Mouse (Mus musculus): ENCODE data around the gene Tada1. TPM values are rescaled to one million over a fixed set of nuclear protein-coding genes. Genes with fewer than 3 reads are reported as not detected.

The Tada1 gene
- polyA plus RNA-seq, 1 experiment from 2014 or later = 69.4 TPM

- Histone ChIP-seq H3K27me3 (ENCODE audit: poor library complexity, severe bottlenecking) (no peaks in the 10 kb centered on the region), H3K4me3 (no peak overlapping the region), H3K4me1 (no peaks in the 10 kb centered on the region), H3K27ac (no peak overlapping the region), H3K9me3 (no peaks in the 10 kb centered on the region), H3K36me3 (replicated peaks) (peaks cover 100% of the 10 kb centered on the region)
- no peak for DNase-seq (ENCODE audit: extremely low spot score, low spot score)
- WGBS = 96% methylated on average over 6 of the region's 6 CpGs
These were observed 12.8 kb downstream of the Tada1 start for GRCm38 (mm10) chr1:166391671-166392070.

GRCm38 (mm10) chr1:166394770-166395169 is 15.9 kb downstream of the Tada1 start:
- WGBS = 89% methylated on average over 4 of the region's 4 CpGs
- H3K9me3 ChIP-seq = no peaks in the 10 kb centered on the region
- H3K27ac ChIP-seq = no peak overlapping the region
- H3K36me3 ChIP-seq (replicated peaks) = peaks cover 100% of the 10 kb centered on the region
- no peaks in the 10 kb centered on the region for H3K27me3 ChIP-seq (ENCODE audit: poor library complexity, severe bottlenecking)
- no peak for DNase-seq (ENCODE audit: extremely low spot score, low spot score)
- H3K4me1 ChIP-seq = no peaks in the 10 kb centered on the region
- no peak overlapping the region for H3K4me3 ChIP-seq

- 91% methylated on average over 5 of the region's 5 CpGs for WGBS
- Histone ChIP-seq H3K4me3 (no peak overlapping the region), H3K27me3 (ENCODE audit: poor library complexity, severe bottlenecking) (no peaks in the 10 kb centered on the region), H3K4me1 (no peaks in the 10 kb centered on the region), H3K27ac (no peak overlapping the region), H3K9me3 (no peaks in the 10 kb centered on the region), H3K36me3 (replicated peaks) (peaks cover 100% of the 10 kb centered on the region)
- no peak for DNase-seq (ENCODE audit: extremely low spot score, low spot score)
These were observed 16.8 kb downstream of the Tada1 start for GRCm38 (mm10) chr1:166395661-166396060.

GRCm38 (mm10) chr1:166396381-166396780 is 17.5 kb downstream of the Tada1 start:
- Histone ChIP-seq H3K36me3 (replicated peaks) (peaks cover 100% of the 10 kb centered on the region), H3K9me3 (no peaks in the 10 kb centered on the region), H3K27me3 (ENCODE audit: poor library complexity, severe bottlenecking) (no peaks in the 10 kb centered on the region), H3K27ac (no peak overlapping the region), H3K4me3 (no peak overlapping the region), H3K4me1 (no peaks in the 10 kb centered on the region)
- DNase-seq (ENCODE audit: extremely low spot score, low spot score) = no peak
- 93% methylated on average over 6 of the region's 6 CpGs for WGBS

- no peak for DNase-seq (ENCODE audit: extremely low spot score, low spot score)
- Histone ChIP-seq H3K9me3 (no peaks in the 10 kb centered on the region), H3K36me3 (replicated peaks) (peaks cover 100% of the 10 kb centered on the region), H3K4me1 (no peaks in the 10 kb centered on the region), H3K27ac (no peak overlapping the region), H3K4me3 (no peak overlapping the region), H3K27me3 (ENCODE audit: poor library complexity, severe bottlenecking) (no peaks in the 10 kb centered on the region)
These were observed 22.6 kb downstream of the Tada1 start for GRCm38 (mm10) chr1:166401455-166401854.

- no peak for DNase-seq (ENCODE audit: extremely low spot score, low spot score)
- H3K36me3 ChIP-seq (replicated peaks) = peaks cover 100% of the 10 kb centered on the region
These were observed 23.1 kb downstream of the Tada1 start for GRCm38 (mm10) chr1:166402003-166402402.

GRCm38 (mm10) chr1:166403846-166404245 is 24.9 kb downstream of the Tada1 start:
- no peaks in the 10 kb centered on the region for H3K27me3 ChIP-seq (ENCODE audit: poor library complexity, severe bottlenecking)
- peaks cover 95% of the 10 kb centered on the region for H3K36me3 ChIP-seq (replicated peaks)
- no peak for DNase-seq (ENCODE audit: extremely low spot score, low spot score)
- no peak overlapping the region for H3K27ac ChIP-seq
- 91% methylated on average over 3 of the region's 3 CpGs for WGBS
- peaks cover 10% of the 10 kb centered on the region for H3K4me1 ChIP-seq
- no peaks in the 10 kb centered on the region for H3K9me3 ChIP-seq
- H3K4me3 ChIP-seq = no peak overlapping the region

More at GRCm38 (mm10) chr1:166402003-166402402, 23.1 kb downstream of the Tada1 start:
- Histone ChIP-seq H3K27me3 (ENCODE audit: poor library complexity, severe bottlenecking) (no peaks in the 10 kb centered on the region), H3K4me1 (no peaks in the 10 kb centered on the region), H3K9me3 (no peaks in the 10 kb centered on the region), H3K27ac (no peak overlapping the region), H3K4me3 (no peak overlapping the region)
- WGBS = 93% methylated on average over 4 of the region's 4 CpGs

DNA sequence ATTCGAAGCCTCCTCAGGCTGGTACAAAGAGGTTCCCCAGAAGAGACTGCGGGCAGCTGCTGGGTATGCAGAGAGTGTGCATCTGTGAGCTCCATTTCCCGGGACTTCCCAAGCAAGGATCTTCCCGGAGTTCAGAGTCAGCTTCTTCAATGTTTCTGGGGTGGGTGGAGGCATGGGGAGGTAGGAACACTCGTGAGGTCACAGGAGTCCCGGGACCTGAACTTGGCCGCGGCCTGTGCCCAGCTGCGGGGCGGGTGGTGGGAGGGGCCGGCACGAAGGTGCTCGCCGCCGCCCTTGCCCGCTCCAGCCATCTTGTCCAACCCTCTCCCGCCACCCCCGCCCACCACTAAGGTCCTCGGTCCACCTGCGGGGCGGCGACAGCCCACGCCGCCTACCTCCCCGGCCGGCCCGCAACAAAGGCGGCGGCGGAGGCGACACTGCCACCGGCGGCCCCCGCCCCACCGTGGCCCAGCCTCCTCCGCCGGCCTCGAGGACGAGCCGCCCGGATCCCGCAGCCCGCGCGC is 30.3 kb downstream of the Tada1 start:
- 0 out of 2 replicates have a peak, but pooled peaks cover 7% of the 10 kb centered on the region for H3K27me3 ChIP-seq (ENCODE audit: poor library complexity, severe bottlenecking)
- WGBS = 3% methylated on average over 44 of the region's 45 CpGs
- peak; percentile 65 for DNase-seq (ENCODE audit: extremely low spot score, low spot score)
- peaks cover 21% of the 10 kb centered on the region for H3K4me1 ChIP-seq
- peaks cover 41% of the 10 kb centered on the region for H3K36me3 ChIP-seq (replicated peaks)
- H3K4me3 ChIP-seq = peak overlapping the region; percentile 82
- peak overlapping the region; percentile 98 for H3K27ac ChIP-seq
- peaks cover 12% of the 10 kb centered on the region for H3K9me3 ChIP-seq

- Histone ChIP-seq H3K4me1 (peaks cover 21% of the 10 kb centered on the region), H3K4me3 (peak within 1 kb of the TSS; percentile 82), H3K36me3 (replicated peaks) (peaks cover 36% of the 10 kb centered on the region), H3K27ac (peak within 1 kb of the TSS; percentile 98), H3K9me3 (peaks cover 12% of the 10 kb centered on the region), H3K27me3 (ENCODE audit: poor library complexity, severe bottlenecking) (0 out of 2 replicates have a peak, but pooled peaks cover 7% of the 10 kb centered on the region)
- peak; percentile 87 for DNase-seq (ENCODE audit: extremely low spot score, low spot score)
- WGBS = 8% methylated on average over 48 of the region's 49 CpGs
These were observed 30.9 kb downstream of the Tada1 start, which contains the start of gene Pogk for GRCm38 (mm10) chr1:166409701-166410220. Pogk (minus strand) TSS chr1:166409863.

GRCm38 (mm10) chr1:166411541-166411940 is 32.6 kb downstream of the Tada1 start:
- Histone ChIP-seq H3K27ac (no peak overlapping the region), H3K9me3 (peaks cover 12% of the 10 kb centered on the region), H3K4me3 (no peak overlapping the region), H3K27me3 (ENCODE audit: poor library complexity, severe bottlenecking) (0 out of 2 replicates have a peak, but pooled peaks cover 7% of the 10 kb centered on the region), H3K36me3 (replicated peaks) (peaks cover 18% of the 10 kb centered on the region), H3K4me1 (peaks cover 21% of the 10 kb centered on the region)
- DNase-seq (ENCODE audit: extremely low spot score, low spot score) = no peak
- WGBS = 82% methylated on average over 1 of the region's 1 CpGs

DNA sequence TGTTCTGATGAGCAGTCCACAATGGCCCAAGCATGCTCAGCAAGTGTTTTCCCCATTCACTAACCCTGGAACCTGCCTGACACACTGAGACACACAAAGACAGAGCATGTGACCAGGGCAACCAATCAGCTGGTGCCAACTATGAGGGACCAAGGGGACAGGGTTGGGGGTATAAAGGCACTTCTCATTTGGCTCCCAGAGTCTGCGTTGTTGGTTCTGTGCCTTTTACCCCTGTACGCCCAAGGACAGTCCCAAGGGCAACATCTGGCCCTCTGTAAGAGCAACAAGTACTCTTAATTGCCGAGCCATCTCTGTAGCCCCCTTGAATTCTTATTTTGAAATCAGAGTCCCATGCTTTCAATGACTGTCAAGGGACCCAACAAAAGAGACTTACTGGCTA is 33.4 kb downstream of the Tada1 start:
- Histone ChIP-seq H3K4me1 (peaks cover 21% of the 10 kb centered on the region), H3K27ac (no peak overlapping the region), H3K9me3 (peaks cover 12% of the 10 kb centered on the region), H3K4me3 (no peak overlapping the region), H3K36me3 (replicated peaks) (peaks cover 11% of the 10 kb centered on the region), H3K27me3 (ENCODE audit: poor library complexity, severe bottlenecking) (0 out of 2 replicates have a peak, but pooled peaks cover 7% of the 10 kb centered on the region)
- 90% methylated on average over 3 of the region's 3 CpGs for WGBS
- no peak for DNase-seq (ENCODE audit: extremely low spot score, low spot score)

DNA sequence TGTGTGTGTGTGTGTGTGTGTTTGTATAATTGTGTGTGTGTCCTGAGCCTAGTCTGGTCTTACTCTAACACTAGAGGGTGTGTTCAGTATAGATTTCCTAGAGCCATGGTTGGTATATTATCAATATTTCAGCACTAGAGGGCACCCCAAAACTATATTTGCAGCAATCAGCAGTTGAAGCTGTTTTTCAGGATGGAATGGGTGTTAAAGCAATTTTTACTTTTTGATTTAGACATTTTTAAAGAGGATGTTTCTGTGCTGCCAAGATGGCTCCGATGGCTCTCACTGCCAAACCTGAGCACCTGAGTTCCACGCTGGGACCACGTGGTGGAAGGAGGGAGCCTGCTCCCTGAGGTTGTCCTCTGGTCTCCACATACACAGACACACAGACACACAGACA is 50.2 kb downstream of the Tada1 start:
- no peaks in the 10 kb centered on the region for H3K4me1 ChIP-seq
- no peaks in the 10 kb centered on the region for H3K27me3 ChIP-seq (ENCODE audit: poor library complexity, severe bottlenecking)
- H3K9me3 ChIP-seq = no peaks in the 10 kb centered on the region
- no peak overlapping the region for H3K27ac ChIP-seq
- H3K4me3 ChIP-seq = no peak overlapping the region
- DNase-seq (ENCODE audit: extremely low spot score, low spot score) = no peak
- 89% methylated on average over 3 of the region's 3 CpGs for WGBS
- no peaks in the 10 kb centered on the region for H3K36me3 ChIP-seq (replicated peaks)

- DNase-seq (ENCODE audit: extremely low spot score, low spot score) = no peak
- no peak overlapping the region for H3K4me3 ChIP-seq
These were observed 51.0 kb downstream of the Tada1 start for GRCm38 (mm10) chr1:166429809-166430431.

More at GRCm38 (mm10) chr1:166429809-166430431, 51.0 kb downstream of the Tada1 start:
- Histone ChIP-seq H3K27me3 (ENCODE audit: poor library complexity, severe bottlenecking) (no peaks in the 10 kb centered on the region), H3K4me1 (no peaks in the 10 kb centered on the region), H3K36me3 (replicated peaks) (no peaks in the 10 kb centered on the region), H3K27ac (no peak overlapping the region), H3K9me3 (no peaks in the 10 kb centered on the region)
- 73% methylated on average over 10 of the region's 10 CpGs for WGBS
